Mouse (Mus musculus) liver, adult 2 months (tissue): Measurements from ENCODE around the gene Grb2. TPM values are rescaled to one million over a fixed set of nuclear protein-coding genes. Genes with fewer than 3 reads are reported as not detected.

Source experiments
- DNase-seq: peaks from one replicate; pipeline ENCODE4 v3.0.0-alpha.2; 2011; ENCODE audit warnings: low read depth, low spot score; ENCODE audit errors: extremely low read depth
- H3K27ac ChIP-seq: fragments of 200-500 bp; replicated peaks from 2 replicates; pipeline ENCODE4 v1.5.1; 2012; ENCODE audit warnings: low read depth, mild to moderate bottlenecking, control low read depth, inconsistent platforms, low read length; ENCODE audit not compliant: insufficient read depth
- H3K27me3 ChIP-seq: fragments of 200-500 bp; 2 replicates; pipeline ENCODE4 v1.6.1; 2012; ENCODE audit warnings: mild to moderate bottlenecking, moderate library complexity, low read length, inconsistent platforms; ENCODE audit not compliant: control insufficient read depth, insufficient read depth
- H3K36me3 ChIP-seq: fragments of 200-500 bp; 2 replicates; pipeline ENCODE4 v1.6.1; 2012; ENCODE audit warnings: low read length, inconsistent platforms; ENCODE audit not compliant: control insufficient read depth, insufficient read depth
- H3K4me1 ChIP-seq: fragments of 200-500 bp; 2 replicates; pipeline ENCODE4 v1.6.1; 2011; ENCODE audit warnings: low read length; ENCODE audit not compliant: control insufficient read depth, insufficient read depth
- H3K4me3 ChIP-seq: fragments of 200-500 bp; 2 replicates; pipeline ENCODE4 v1.5.1; 2011; ENCODE audit warnings: low read depth, mild to moderate bottlenecking, control low read depth, low read length, moderate library complexity; ENCODE audit not compliant: insufficient read depth
- H3K79me2 ChIP-seq: fragments of 200-500 bp; 2 replicates; pipeline ENCODE4 v1.6.1; 2012; ENCODE audit warnings: inconsistent platforms, mild to moderate bottlenecking, low read length, moderate library complexity; ENCODE audit not compliant: control insufficient read depth, insufficient read depth
- H3K9ac ChIP-seq: fragments of 200-500 bp; 2 replicates; pipeline ENCODE4 v1.6.1; 2012; ENCODE audit warnings: low read depth, mild to moderate bottlenecking, control low read depth, inconsistent platforms, low read length
- CTCF ChIP-seq: fragments of 200-500 bp; IDR thresholded peaks from 2 replicates; pipeline ENCODE4 v1.5.1; 2011; ENCODE audit warnings: low read depth, low read length, control low read depth
- POLR2A ChIP-seq: fragments of 200-500 bp; IDR thresholded peaks from 2 replicates; pipeline ENCODE4 v1.6.1; 2011; ENCODE audit warnings: low read length, control low read depth; ENCODE audit not compliant: insufficient read depth; ENCODE audit errors: extremely low read depth
- WGBS: fragments of 180-500 bp; shearing (Covaris S2); methylation state at CpG from one replicate; pipeline ENCODE4 v1.1.7; 2018; 5-methylcytosine and 5-hydroxymethylcytosine counted together
- polyA plus RNA-seq: library from polyadenylated mRNA; depleted of rRNA; stranded (reverse); fragments of >200 nt; gene quantifications from 2 replicates; pipeline ENCODE4 v1.2.3, GENCODE M21; 2012
- total RNA-seq: library from RNA; depleted of rRNA; stranded (reverse); fragments of >200 nt; gene quantifications from 2 replicates; pipeline ENCODE4 v1.2.3, GENCODE M21; 2014

Gene Grb2
- total and polyA plus RNA-seq, 2 experiments, result 14.7 to 27.7 TPM

DNA sequence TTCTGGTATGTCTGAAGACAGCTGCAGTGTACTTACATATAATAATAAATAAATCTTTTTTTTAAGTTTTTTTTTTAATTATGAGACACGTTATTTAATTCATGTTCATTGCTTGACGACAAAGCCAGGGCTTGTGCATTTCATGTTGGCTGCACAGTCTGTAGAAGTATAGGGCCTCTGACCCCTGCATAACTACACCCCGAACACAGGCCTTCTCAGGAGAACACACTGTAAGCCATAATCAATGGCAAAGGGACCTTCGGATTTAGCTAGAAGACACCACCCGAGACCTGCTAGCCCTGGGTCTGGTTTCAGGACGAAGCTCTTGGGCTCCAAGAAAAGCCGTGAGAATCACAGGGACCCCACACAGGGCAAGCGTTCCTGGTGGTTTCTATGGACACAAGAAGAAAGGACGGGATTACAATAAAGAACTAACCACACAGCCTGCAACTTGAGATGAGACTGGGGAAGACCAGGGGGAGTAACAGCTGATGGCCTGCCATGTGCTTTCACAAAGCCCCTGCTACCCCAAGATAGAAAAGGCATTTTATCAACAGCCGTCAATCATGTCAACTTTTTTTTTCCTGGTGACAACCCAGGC lies 29.3 kb upstream of the Grb2 start:
- TF ChIP-seq POLR2A (no peak), CTCF (no peak)
- Histone ChIP-seq H3K79me2 (no peaks in the 10 kb centered on the region), H3K27ac (no peak overlapping the region), H3K4me1 (no peaks in the 10 kb centered on the region), H3K9ac (no peak overlapping the region), H3K27me3 (no peaks in the 10 kb centered on the region), H3K4me3 (no peak overlapping the region), H3K36me3 (no peaks in the 10 kb centered on the region)
- no peak for DNase-seq
- WGBS, result 91% methylated on average over 10 of the region's 10 CpGs

DNA sequence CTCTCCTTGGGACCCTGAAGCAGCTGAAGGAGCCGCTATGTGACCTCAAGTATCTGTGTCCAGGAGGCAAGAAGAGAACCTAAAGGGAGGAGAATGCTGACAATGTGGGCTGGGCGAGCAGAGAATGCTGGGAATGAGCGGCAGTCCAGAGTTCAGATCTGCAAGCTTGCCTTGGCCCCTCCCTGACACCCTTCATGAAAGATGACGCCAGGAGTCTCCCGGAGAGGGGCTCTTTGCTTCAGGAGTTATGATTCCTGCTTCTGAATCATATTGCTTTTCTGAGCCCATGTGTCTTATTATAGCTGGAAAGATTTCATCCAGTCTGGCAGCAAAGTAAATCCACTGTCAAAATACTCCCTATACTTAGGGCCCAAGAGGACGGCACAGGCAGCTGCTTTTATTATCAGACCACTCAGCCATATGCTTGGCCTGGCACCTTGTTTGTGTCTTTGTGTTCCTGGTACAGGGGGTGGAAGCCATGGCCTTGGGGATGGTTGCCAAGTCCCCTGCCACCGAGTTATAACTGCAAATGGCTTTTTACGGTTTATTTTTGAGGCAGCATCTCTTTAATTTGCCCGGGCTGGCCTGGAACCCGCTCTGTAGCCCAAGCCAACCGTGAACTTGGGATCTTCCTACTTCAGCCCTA lies 25.8 kb upstream of the Grb2 start:
- no peak for DNase-seq
- TF ChIP-seq CTCF (no peak), POLR2A (no peak)
- H3K79me2 ChIP-seq, result no peaks in the 10 kb centered on the region
- H3K27me3 ChIP-seq, result no peaks in the 10 kb centered on the region
- no peak overlapping the region for H3K4me3 ChIP-seq
- 73% methylated on average over 11 of the region's 11 CpGs for WGBS
- no peaks in the 10 kb centered on the region for H3K4me1 ChIP-seq
- H3K27ac ChIP-seq, result no peak overlapping the region
- no peak overlapping the region for H3K9ac ChIP-seq
- H3K36me3 ChIP-seq, result no peaks in the 10 kb centered on the region

DNA sequence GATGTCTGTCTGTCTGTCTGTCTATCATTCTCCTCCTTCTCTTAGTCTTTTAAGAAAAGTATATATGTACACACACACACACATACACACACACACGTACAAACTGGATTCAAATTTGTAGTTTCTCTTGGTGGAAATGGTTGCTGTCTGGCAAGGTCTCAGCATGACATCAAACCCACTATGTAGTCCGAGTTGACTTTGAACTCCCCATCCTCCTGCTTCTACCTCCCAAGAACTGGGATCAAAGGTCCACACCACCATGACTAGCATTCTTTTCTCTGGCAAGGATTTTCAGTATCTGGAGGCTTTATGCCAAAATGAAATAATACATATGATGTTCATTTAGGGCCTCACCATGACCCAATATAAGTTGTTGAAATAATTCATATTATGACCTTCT lies 14.8 kb upstream of the Grb2 start:
- H3K4me3 ChIP-seq, result no peak overlapping the region
- no peak overlapping the region for H3K9ac ChIP-seq
- H3K79me2 ChIP-seq, result no peaks in the 10 kb centered on the region
- no peak overlapping the region for H3K27ac ChIP-seq
- TF ChIP-seq CTCF (no peak), POLR2A (no peak)
- DNase-seq, result no peak
- WGBS, result 47% methylated on average over 2 of the region's 2 CpGs
- no peaks in the 10 kb centered on the region for H3K27me3 ChIP-seq
- H3K4me1 ChIP-seq, result peaks cover 4% of the 10 kb centered on the region; the same call in 1 of the 2 replicates
- H3K36me3 ChIP-seq, result no peaks in the 10 kb centered on the region

DNA sequence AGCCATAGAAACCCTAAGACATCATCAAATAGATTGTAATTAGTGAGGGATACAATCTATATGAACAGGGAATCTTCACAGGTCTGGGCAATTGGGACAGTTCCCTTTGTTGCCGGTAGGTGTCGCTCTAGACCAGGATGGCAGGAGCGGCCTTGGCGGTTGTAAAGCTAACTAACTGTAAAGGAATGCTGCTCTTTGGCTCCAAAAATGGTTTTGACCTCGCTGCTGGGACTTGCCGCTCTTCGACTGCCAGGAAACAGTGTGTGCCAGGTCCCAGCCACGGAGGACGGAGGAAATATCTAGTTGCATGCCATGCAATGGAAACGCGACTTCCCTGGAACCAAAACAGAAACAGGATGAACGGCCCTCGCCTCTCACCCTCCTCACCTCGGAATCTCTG lies 14.2 kb upstream of the Grb2 start:
- H3K79me2 ChIP-seq, result no peaks in the 10 kb centered on the region
- no peak overlapping the region for H3K27ac ChIP-seq
- peak; percentile 86 for DNase-seq
- 3% methylated on average over 14 of the region's 14 CpGs for WGBS
- TF ChIP-seq CTCF (peak; percentile 97), POLR2A (no peak)
- peaks cover 4% of the 10 kb centered on the region; the same call in 1 of the 2 replicates for H3K4me1 ChIP-seq
- H3K36me3 ChIP-seq, result no peaks in the 10 kb centered on the region
- H3K27me3 ChIP-seq, result no peaks in the 10 kb centered on the region
- no peak overlapping the region for H3K4me3 ChIP-seq
- peak overlapping the region; percentile 19; the same call in 1 of the 2 replicates for H3K9ac ChIP-seq

DNA sequence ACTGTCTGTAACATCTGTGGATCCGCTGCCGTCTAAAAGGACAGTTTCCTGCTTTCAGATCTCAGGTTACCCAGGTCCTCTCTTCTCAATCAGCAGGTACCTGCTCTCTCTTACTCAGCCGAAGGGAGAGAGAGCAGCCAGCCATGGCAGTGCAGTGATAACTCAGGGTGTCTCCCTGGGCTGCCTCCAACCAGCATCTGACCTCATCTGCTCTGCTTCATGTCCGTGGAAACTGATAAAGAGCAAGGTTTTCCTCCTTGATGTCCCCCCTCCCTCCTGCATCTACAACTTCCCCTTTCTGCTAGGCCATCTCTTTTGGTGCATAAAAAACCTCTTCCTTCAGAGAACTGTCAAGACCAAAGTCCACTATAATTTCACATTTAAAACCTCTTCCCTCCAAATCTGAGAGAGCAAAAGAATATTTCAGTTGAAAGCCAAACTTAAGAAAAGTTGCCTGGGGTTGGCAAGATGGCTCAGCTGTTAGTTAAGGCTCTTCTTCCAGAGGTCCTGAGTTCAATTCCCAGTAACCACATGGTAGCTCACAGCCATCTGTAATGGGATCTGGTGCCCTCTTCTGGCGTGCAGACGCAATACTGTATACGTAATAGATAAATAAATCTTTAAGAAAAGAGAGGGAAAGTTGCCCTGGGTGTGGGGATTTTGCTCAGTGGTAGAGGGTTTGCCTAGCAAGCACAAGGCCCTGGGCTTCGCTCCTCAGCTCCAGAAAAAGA lies 9.4 kb upstream of the Grb2 start:
- H3K4me3 ChIP-seq, result no peak overlapping the region
- TF ChIP-seq POLR2A (no peak), CTCF (peak; percentile 24; the same call in 1 of the 2 replicates)
- H3K4me1 ChIP-seq, result peaks cover 2% of the 10 kb centered on the region; the same call in 1 of the 2 replicates
- no peaks in the 10 kb centered on the region for H3K79me2 ChIP-seq
- no peak for DNase-seq
- H3K36me3 ChIP-seq, result no peaks in the 10 kb centered on the region
- no peaks in the 10 kb centered on the region for H3K27me3 ChIP-seq
- 63% methylated on average over 8 of the region's 8 CpGs for WGBS
- no peak overlapping the region for H3K27ac ChIP-seq
- H3K9ac ChIP-seq, result no peak overlapping the region
